Mouse (Mus musculus): ENCODE measurements around the gene Kcnn3. TPM values are rescaled to one million over a fixed set of nuclear protein-coding genes. Genes with fewer than 3 reads are reported as not detected.

Gene Kcnn3
- polyA plus RNA-seq (2015; fragmentation: Illumina TruSeq; extraction: RNeasy Lipid Tissue Mini Kit (QIAGEN cat#74804); ENCODE audit: insufficient read depth, low read depth, low replicate concordance): 1.5 TPM

DNA sequence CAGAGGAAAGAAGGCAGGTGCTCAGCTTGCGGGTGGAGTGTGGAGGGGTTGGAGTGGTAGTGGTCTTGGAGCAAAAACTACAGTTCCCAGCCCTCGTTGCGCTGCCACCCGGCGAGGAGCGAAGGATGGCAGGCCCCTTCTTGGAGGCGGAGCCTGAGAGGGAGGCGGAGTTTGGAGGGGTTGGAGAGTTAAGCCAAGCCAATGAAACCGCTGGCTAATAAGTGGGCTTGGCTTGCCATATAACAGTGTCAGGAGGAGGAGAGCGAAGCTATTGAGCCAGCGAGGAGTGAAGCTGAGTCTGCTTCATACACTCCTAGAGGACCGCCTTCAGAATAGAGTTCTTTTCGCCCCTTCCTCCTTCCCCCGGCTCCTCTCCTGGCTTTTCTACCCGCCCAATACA, at the start of gene Kcnn3:
TSS of gene Kcnn3 (plus strand) at position 271 of the 400 bp plus-strand sequence.

GRCm38 (mm10) chr3:89714359-89715206, 194.6 kb downstream of the Kcnn3 start, which contains the start of gene Adar:
TSS of gene Adar (plus strand) at chr3:89715022.

Other genes with a start within 250 kb of the Kcnn3 start
- 48.2 TPM for gene Slc50a1, start 249.6 kb upstream of the Kcnn3 start, polyA plus RNA-seq (2015; fragmentation: Illumina TruSeq; extraction: RNeasy Lipid Tissue Mini Kit (QIAGEN cat#74804); ENCODE audit: insufficient read depth, low read depth, low replicate concordance)
- 15.3 TPM for gene Efna1, start 239.0 kb upstream of the Kcnn3 start, polyA plus RNA-seq (2015; fragmentation: Illumina TruSeq; extraction: RNeasy Lipid Tissue Mini Kit (QIAGEN cat#74804); ENCODE audit: insufficient read depth, low read depth, low replicate concordance)
- gene Efna3, start 197.2 kb upstream of the Kcnn3 start, polyA plus RNA-seq (2015; fragmentation: Illumina TruSeq; extraction: RNeasy Lipid Tissue Mini Kit (QIAGEN cat#74804); ENCODE audit: insufficient read depth, low read depth, low replicate concordance): not detected
- gene Efna4, start 182.1 kb upstream of the Kcnn3 start, polyA plus RNA-seq (2015; fragmentation: Illumina TruSeq; extraction: RNeasy Lipid Tissue Mini Kit (QIAGEN cat#74804); ENCODE audit: insufficient read depth, low read depth, low replicate concordance): 0.52 TPM
- gene Adam15, start 170.2 kb upstream of the Kcnn3 start, polyA plus RNA-seq (2015; fragmentation: Illumina TruSeq; extraction: RNeasy Lipid Tissue Mini Kit (QIAGEN cat#74804); ENCODE audit: insufficient read depth, low read depth, low replicate concordance): 66.8 TPM
- gene Dcst2, start 158.2 kb upstream of the Kcnn3 start, polyA plus RNA-seq (2015; fragmentation: Illumina TruSeq; extraction: RNeasy Lipid Tissue Mini Kit (QIAGEN cat#74804); ENCODE audit: insufficient read depth, low read depth, low replicate concordance): not detected
- gene Dcst1, start 154.9 kb upstream of the Kcnn3 start, polyA plus RNA-seq (2015; fragmentation: Illumina TruSeq; extraction: RNeasy Lipid Tissue Mini Kit (QIAGEN cat#74804); ENCODE audit: insufficient read depth, low read depth, low replicate concordance): not detected
- 9.6 TPM for gene Zbtb7b, start 125.4 kb upstream of the Kcnn3 start, polyA plus RNA-seq (2015; fragmentation: Illumina TruSeq; extraction: RNeasy Lipid Tissue Mini Kit (QIAGEN cat#74804); ENCODE audit: insufficient read depth, low read depth, low replicate concordance)
- gene Lenep, start 117.4 kb upstream of the Kcnn3 start, polyA plus RNA-seq (2015; fragmentation: Illumina TruSeq; extraction: RNeasy Lipid Tissue Mini Kit (QIAGEN cat#74804); ENCODE audit: insufficient read depth, low read depth, low replicate concordance): 0.83 TPM
- 5.6 TPM for gene Flad1, start 108.3 kb upstream of the Kcnn3 start, polyA plus RNA-seq (2015; fragmentation: Illumina TruSeq; extraction: RNeasy Lipid Tissue Mini Kit (QIAGEN cat#74804); ENCODE audit: insufficient read depth, low read depth, low replicate concordance)
- 5.7 TPM for gene Cks1b, start 101.8 kb upstream of the Kcnn3 start, polyA plus RNA-seq (2015; fragmentation: Illumina TruSeq; extraction: RNeasy Lipid Tissue Mini Kit (QIAGEN cat#74804); ENCODE audit: insufficient read depth, low read depth, low replicate concordance)
- 14.1 TPM for gene Shc1, start 101.7 kb upstream of the Kcnn3 start, polyA plus RNA-seq (2015; fragmentation: Illumina TruSeq; extraction: RNeasy Lipid Tissue Mini Kit (QIAGEN cat#74804); ENCODE audit: insufficient read depth, low read depth, low replicate concordance)
- 15.3 TPM for gene Pygo2, start 90.0 kb upstream of the Kcnn3 start, polyA plus RNA-seq (2015; fragmentation: Illumina TruSeq; extraction: RNeasy Lipid Tissue Mini Kit (QIAGEN cat#74804); ENCODE audit: insufficient read depth, low read depth, low replicate concordance)
- gene Pbxip1, start 83.5 kb upstream of the Kcnn3 start, polyA plus RNA-seq (2015; fragmentation: Illumina TruSeq; extraction: RNeasy Lipid Tissue Mini Kit (QIAGEN cat#74804); ENCODE audit: insufficient read depth, low read depth, low replicate concordance): 14.1 TPM
- 5.8 TPM for gene Pmvk, start 65.6 kb upstream of the Kcnn3 start, polyA plus RNA-seq (2015; fragmentation: Illumina TruSeq; extraction: RNeasy Lipid Tissue Mini Kit (QIAGEN cat#74804); ENCODE audit: insufficient read depth, low read depth, low replicate concordance)
- 8.9 TPM for gene Adar, start 194.9 kb downstream of the Kcnn3 start, polyA plus RNA-seq (2015; fragmentation: Illumina TruSeq; extraction: RNeasy Lipid Tissue Mini Kit (QIAGEN cat#74804); ENCODE audit: insufficient read depth, low read depth, low replicate concordance)
- gene Chrnb2, start 244.5 kb downstream of the Kcnn3 start, polyA plus RNA-seq (2015; fragmentation: Illumina TruSeq; extraction: RNeasy Lipid Tissue Mini Kit (QIAGEN cat#74804); ENCODE audit: insufficient read depth, low read depth, low replicate concordance): 0.65 TPM